In the genomic region with DNA sequence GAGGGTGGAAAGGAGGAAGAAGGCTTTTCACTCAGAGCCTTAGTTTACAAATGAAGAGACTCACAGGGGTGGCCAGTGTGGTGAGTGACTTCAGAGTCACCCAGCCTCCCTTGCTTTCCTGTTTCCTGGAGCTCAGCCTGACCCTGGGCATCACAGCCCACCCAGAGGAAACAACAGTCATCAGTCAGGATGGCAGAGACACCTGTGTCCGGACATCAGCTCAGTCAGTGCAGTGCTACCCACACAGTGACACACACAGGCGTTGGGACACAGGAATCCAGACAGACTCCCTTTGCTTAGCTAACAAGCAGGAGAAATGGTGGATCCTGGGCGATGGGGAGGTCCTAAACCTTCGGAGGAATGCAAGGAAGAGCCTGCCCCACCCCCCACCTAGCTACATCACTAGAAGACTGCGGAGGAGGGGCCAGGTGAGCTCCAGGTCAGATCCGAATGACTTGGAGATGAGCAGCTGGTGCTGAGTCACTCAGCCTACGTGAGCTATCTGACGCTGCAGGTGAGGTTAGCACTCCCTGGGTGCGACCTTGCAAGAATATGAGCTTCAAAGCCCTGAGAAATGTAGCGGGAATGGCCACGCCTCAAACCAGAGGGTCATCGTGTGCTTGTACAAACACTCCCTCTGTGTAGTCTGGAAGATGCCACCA, we compare ENCODE assay signal across 10 mouse cellular contexts. TPM values are rescaled to one million over a fixed set of nuclear protein-coding genes. Genes with fewer than 3 reads are reported as not detected.
DNase-seq lines count a peak whose midpoint lies in the region; ATAC-seq lines count a peak whose summit lies in the region.
"Had no signal": no experiment of that assay in that cellular context is flagged by ENCODE, and none has a peak within 500 bp of the region (broad histone marks: within the 10 kb centered on the region; RNA-seq: fewer than 3 reads in every experiment).

No protein-coding gene starts in this region.

- no peaks in the 10 kb centered on the region for H3K27me3 ChIP-seq in limb, embryonic 15.5 days

- H3K9ac ChIP-seq in limb, embryonic 15.5 days: no peak overlapping the region

- H3K27ac ChIP-seq in limb, embryonic 15.5 days: peak overlapping the region; percentile 5; the same call in 1 of the 2 replicates
- H3K27ac ChIP-seq: hindbrain, postnatal 0 days had no signal

- peak; percentile 57 for DNase-seq in CD4-positive, CD25-positive, alpha-beta regulatory T cell, adult 2 months (ENCODE audit: low read depth, low spot score)
- DNase-seq in 416B (ENCODE audit: low read depth): peak; percentile 54
- no peak for DNase-seq in frontal cortex, postnatal 36 days (ENCODE audit: low spot score in 2 of 2)
- DNase-seq in frontal cortex, postnatal 10 days (ENCODE audit: low spot score in 2 of 2): no peak
- DNase-seq in right cerebral cortex, postnatal 25 days: no peak
- DNase-seq: thymus, adult 2 months had no signal

- no peaks in the 10 kb centered on the region for H3K9me3 ChIP-seq in limb, embryonic 15.5 days

- H3K4me3 ChIP-seq in limb, embryonic 15.5 days: no peak overlapping the region

- WGBS in limb, embryonic 15.5 days: 10% methylated on average over 12 of the region's 12 CpGs

- H3K36me3 ChIP-seq in limb, embryonic 15.5 days: no peaks in the 10 kb centered on the region

- peaks cover 17% of the 10 kb centered on the region for H3K4me1 ChIP-seq in limb, embryonic 15.5 days

- no peak overlapping the region for H3K4me2 ChIP-seq in limb, embryonic 15.5 days

- ATAC-seq in CD4-positive, CD25-positive, alpha-beta regulatory T cell, adult 4 months: no peak
- ATAC-seq in erythroid progenitor cell, adult 5-6 weeks (replicated peaks; ENCODE audit: low FRiP score, poor library complexity, severe bottlenecking): peak; percentile 51; the same call in 1 of the 2 replicates
- no peak for ATAC-seq in limb, embryonic 15.5 days (ENCODE audit: insufficient number of reproducible peaks, low FRiP score, low TSS enrichment, low read depth)
- ATAC-seq: hindbrain, postnatal 0 days had no signal

RNA-seq across cellular contexts. Expression of a gene that starts 12.0 kb away (rescaled TPM):
- 10 to 100 TPM; 37.2 to 77.2 TPM for polyA plus RNA-seq in CD4-positive, CD25-positive, alpha-beta regulatory T cell, adult 4 months (2017; shearing (Covaris generic))
- total RNA-seq in erythroid progenitor cell, adult 5-6 weeks (2015; ENCODE audit: low replicate concordance): 6.7 and 12.6 TPM in 2 replicates
- total RNA-seq in erythroid progenitor cell, adult 5-6 weeks (2017; ENCODE audit: low replicate concordance): 3.7 and 3.9 TPM in 2 replicates
- 122 and 130 TPM in 2 replicates for polyA plus RNA-seq in limb, embryonic 15.5 days (2015; fragmentation: Nextera tagmentation; extraction: Ambion mirVana)

RNA-seq across cellular contexts. Expression of a gene that starts 12.6 kb away (rescaled TPM):
- 10 to 100 TPM; 24.6 to 24.7 TPM for polyA plus RNA-seq in CD4-positive, CD25-positive, alpha-beta regulatory T cell, adult 4 months (2017; shearing (Covaris generic))
- total RNA-seq in erythroid progenitor cell, adult 5-6 weeks (2015; ENCODE audit: low replicate concordance): 156 and 175 TPM in 2 replicates
- 20.0 and 35.4 TPM in 2 replicates for total RNA-seq in erythroid progenitor cell, adult 5-6 weeks (2017; ENCODE audit: low replicate concordance)
- polyA plus RNA-seq in limb, embryonic 15.5 days (2015; fragmentation: Nextera tagmentation; extraction: Ambion mirVana): 27.3 and 32.5 TPM in 2 replicates

Comparison
In these comparisons a context has a peak if more than half of its experiments do, and no peak if none do; other contexts are left out.
1. DNase-seq: peak in CD4-positive, CD25-positive, alpha-beta regulatory T cell, adult 2 months (single experiment) and 416B (single experiment); none in frontal cortex, postnatal 36 days (0 of 2), frontal cortex, postnatal 10 days (0 of 2) and right cerebral cortex, postnatal 25 days (single experiment).